ENCODE assay signal across 9 mouse cellular contexts in genomic region chr3:101145292-101146046, GRCm38 (mm10). TPM values are rescaled to one million over a fixed set of nuclear protein-coding genes. Genes with fewer than 3 reads are reported as not detected.
A peak's percentile ranks its signal among the peaks of the same experiment; 100 is the strongest.
DNase-seq lines count a peak whose midpoint lies in the region; ATAC-seq and TF ChIP-seq lines count a peak whose summit lies in the region.
"Had no signal": no experiment of that assay in that cellular context is flagged by ENCODE, and none has a peak within 500 bp of the region (broad histone marks: within the 10 kb centered on the region; RNA-seq: fewer than 3 reads in every experiment).

No protein-coding gene starts in this region.

- no peak for TF ChIP-seq EP300 in heart, adult 2 months (IDR thresholded peaks at IDR 0.05; ENCODE audit: insufficient read depth, low read depth, low read length)

- peak overlapping the region; percentile 43 for H3K4me2 ChIP-seq in forebrain, embryonic 13.5 days
- H3K4me2 ChIP-seq in neural tube, embryonic 13.5 days = peak overlapping the region; percentile 47

- H3K27me3 ChIP-seq in heart, adult 2 months (ENCODE audit: control insufficient read depth, insufficient read depth, low read length) = no peaks in the 10 kb centered on the region
- no peaks in the 10 kb centered on the region for H3K27me3 ChIP-seq in forebrain, embryonic 13.5 days
- H3K27me3 ChIP-seq in neural tube, embryonic 13.5 days = no peaks in the 10 kb centered on the region

- no peak overlapping the region for H3K4me3 ChIP-seq in heart, adult 2 months
- no peak overlapping the region for H3K4me3 ChIP-seq in forebrain, embryonic 13.5 days
- 0 out of 2 replicates have a peak overlapping the region, but pooled peaks have one; percentile 14 for H3K4me3 ChIP-seq in neural tube, embryonic 13.5 days

- TF ChIP-seq CTCF in heart, adult 2 months (IDR thresholded peaks at IDR 0.05) = no peak

- DNase-seq in heart, adult 2 months = no peak
- no peak for DNase-seq in heart, postnatal 25 days (ENCODE audit: low spot score)
- DNase-seq in adipocyte (ENCODE audit: low spot score) = peak; percentile 56
- peak; percentile 9 to 34 for DNase-seq in kidney, postnatal 36 days
- no peak for DNase-seq in embryo, embryonic 10 days (ENCODE audit: low spot score)
- DNase-seq in spleen, postnatal 36 days (ENCODE audit: low spot score in 2 of 2) = no peak

- H3K9me3 ChIP-seq in forebrain, embryonic 13.5 days (replicated peaks) = no peaks in the 10 kb centered on the region; the same call in 1 of the 2 replicates
- H3K9me3 ChIP-seq in neural tube, embryonic 13.5 days = no peaks in the 10 kb centered on the region

- TF ChIP-seq POLR2A in heart, adult 2 months (IDR thresholded peaks at IDR 0.05; ENCODE audit: insufficient read depth, low read depth, low read length) = no peak

- peak; percentile 90 for ATAC-seq in forebrain, embryonic 13.5 days
- ATAC-seq in neural tube, embryonic 13.5 days (ENCODE audit: low read depth) = peak; percentile 90

- no peaks in the 10 kb centered on the region for H3K79me2 ChIP-seq in heart, adult 2 months (replicated peaks; ENCODE audit: control insufficient read depth, insufficient read depth, low read length)

- H3K27ac ChIP-seq in heart, adult 2 months = peak overlapping the region; percentile 17; the same call in 1 of the 2 replicates
- peak overlapping the region; percentile 53 for H3K27ac ChIP-seq in forebrain, embryonic 13.5 days
- peak overlapping the region; percentile 89 for H3K27ac ChIP-seq in neural tube, embryonic 13.5 days (replicated peaks)
- H3K27ac ChIP-seq: macrophage had no signal

- intact Hi-C loops in heart, adult 2 months (cut with DNase I) = no loop called here
- intact Hi-C loops in heart, postnatal 25 days (cut with DNase I) = no loop called here

- WGBS in heart, adult 2 months = 48% methylated on average over 10 of the region's 10 CpGs
- 26% methylated on average over 10 of the region's 10 CpGs for WGBS in forebrain, embryonic 13.5 days
- WGBS in neural tube, embryonic 13.5 days = 27% methylated on average over 10 of the region's 10 CpGs

- peaks cover 2% of the 10 kb centered on the region; the same call in 1 of the 2 replicates for H3K4me1 ChIP-seq in heart, adult 2 months (ENCODE audit: control insufficient read depth, insufficient read depth, low read length)
- H3K4me1 ChIP-seq in forebrain, embryonic 13.5 days = peaks cover 17% of the 10 kb centered on the region
- H3K4me1 ChIP-seq in neural tube, embryonic 13.5 days (replicated peaks) = peaks cover 26% of the 10 kb centered on the region

- H3K36me3 ChIP-seq in heart, adult 2 months (ENCODE audit: control insufficient read depth, insufficient read depth, low read length) = no peaks in the 10 kb centered on the region
- no peaks in the 10 kb centered on the region for H3K36me3 ChIP-seq in forebrain, embryonic 13.5 days (ENCODE audit: poor library complexity, severe bottlenecking)
- no peaks in the 10 kb centered on the region for H3K36me3 ChIP-seq in neural tube, embryonic 13.5 days

- H3K9ac ChIP-seq in heart, adult 2 months (ENCODE audit: low read depth, low read length) = no peak overlapping the region
- no peak overlapping the region for H3K9ac ChIP-seq in forebrain, embryonic 13.5 days
- H3K9ac ChIP-seq in neural tube, embryonic 13.5 days = peak overlapping the region; percentile 60

RNA-seq across cellular contexts. Expression of gene Ptgfrn, which starts 35.4 kb away (rescaled TPM):
- total RNA-seq in heart, adult 2 months (2021) = 10 to 100 TPM; 19.4 to 25.1 TPM
- 18.5 and 27.2 TPM in 2 replicates for polyA plus RNA-seq in heart, adult 2 months (2012; rRNA removed)
- total RNA-seq in heart, postnatal 25 days (2021) = 10 to 100 TPM; 31.0 to 34.9 TPM
- 4.0 and 4.5 TPM in 2 replicates for polyA plus RNA-seq in forebrain, embryonic 13.5 days (2015; fragmentation: Nextera tagmentation; extraction: Ambion mirVana)
- 3.2 and 3.5 TPM in 2 replicates for polyA plus RNA-seq in neural tube, embryonic 13.5 days (2015; fragmentation: Nextera tagmentation; extraction: Ambion mirVana)

Comparison
In these comparisons a context has a peak if more than half of its experiments do, and no peak if none do; other contexts are left out.
1. DNase-seq: peak in adipocyte (single experiment) and kidney, postnatal 36 days (2 of 2); none in heart, adult 2 months (0 of 2), heart, postnatal 25 days (single experiment), embryo, embryonic 10 days (single experiment) and spleen, postnatal 36 days (0 of 2).
2. H3K27ac ChIP-seq: peak in every context shown above with its lines; median percentile 89 in neural tube, embryonic 13.5 days; 53 in forebrain, embryonic 13.5 days; 17 in heart, adult 2 months.